Mouse (Mus musculus): ENCODE measurements around the gene Hdhd3. TPM values are rescaled to one million over a fixed set of nuclear protein-coding genes. Genes with fewer than 3 reads are reported as not detected.
"Not testable (repeated sequence)": the region's sequence is repeated elsewhere in the genome, so short reads cannot be mapped to it uniquely, and the experiment has no call there.

Gene Hdhd3
- total RNA-seq, 2 experiments from 2014 or later, result 10.4 to 10.5 TPM

GRCm38 (mm10) chr4:62509946-62510345 is 6.7 kb upstream of the Hdhd3 start:
- DNase-seq, result no peak

- no peak for DNase-seq
Measured at GRCm38 (mm10) chr4:62508839-62509238, 5.6 kb upstream of the Hdhd3 start.

GRCm38 (mm10) chr4:62506798-62507197 is 3.5 kb upstream of the Hdhd3 start:
- DNase-seq, result no peak

GRCm38 (mm10) chr4:62505991-62506390 is 2.7 kb upstream of the Hdhd3 start:
- DNase-seq, result no peak

GRCm38 (mm10) chr4:62502969-62503368 is 298 bp downstream of the Hdhd3 start:
- no peak for DNase-seq

DNA sequence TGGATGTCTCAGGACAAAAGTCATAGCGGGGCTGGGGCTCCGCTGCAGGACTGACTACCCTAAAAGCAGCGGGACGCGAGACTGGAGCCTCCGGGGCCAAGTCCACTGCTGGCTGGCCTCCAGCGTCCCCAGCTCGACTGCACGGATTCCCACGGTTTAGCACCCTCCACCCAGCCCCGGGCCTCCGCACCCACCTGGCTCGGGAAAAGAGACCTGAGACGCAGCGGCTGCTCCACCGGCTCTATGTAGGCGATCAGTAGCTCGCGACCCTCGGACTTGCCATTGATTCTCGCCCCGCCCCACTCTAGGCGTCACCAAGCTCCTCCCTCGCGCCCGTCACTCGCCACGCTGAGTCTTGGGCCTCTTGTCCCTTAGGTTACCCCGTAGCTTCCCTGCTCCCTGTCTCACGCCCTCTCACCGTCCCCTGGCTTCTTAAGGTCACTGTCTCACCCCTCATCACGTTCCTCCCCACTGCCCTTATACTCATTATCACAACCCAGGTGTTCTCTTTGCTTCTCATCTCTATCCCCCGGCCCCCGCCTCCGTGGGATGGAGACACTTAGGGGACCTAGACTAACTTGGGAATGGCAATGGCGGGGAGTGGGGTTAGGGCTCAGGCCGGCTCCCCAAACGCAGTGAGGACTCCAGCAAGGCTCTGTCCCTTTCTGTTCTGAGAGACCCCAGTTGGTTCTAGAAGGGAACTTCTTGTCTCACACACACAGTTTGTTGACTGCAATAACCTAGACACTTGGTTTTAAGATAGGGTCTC is 1.1 kb downstream of the Hdhd3 start:
- DNase-seq, result peak; percentile 90 to 91

- DNase-seq, result no peak
Measured at GRCm38 (mm10) chr4:62501534-62501933, 1.7 kb downstream of the Hdhd3 start.

GRCm38 (mm10) chr4:62500799-62501198 is 2.5 kb downstream of the Hdhd3 start:
- DNase-seq, result no peak

GRCm38 (mm10) chr4:62496815-62497214 is 6.5 kb downstream of the Hdhd3 start:
- DNase-seq, result peak in 1 of 2 experiments; percentile 41

- DNase-seq, result no peak
Measured at GRCm38 (mm10) chr4:62495946-62496345, 7.3 kb downstream of the Hdhd3 start.

DNA sequence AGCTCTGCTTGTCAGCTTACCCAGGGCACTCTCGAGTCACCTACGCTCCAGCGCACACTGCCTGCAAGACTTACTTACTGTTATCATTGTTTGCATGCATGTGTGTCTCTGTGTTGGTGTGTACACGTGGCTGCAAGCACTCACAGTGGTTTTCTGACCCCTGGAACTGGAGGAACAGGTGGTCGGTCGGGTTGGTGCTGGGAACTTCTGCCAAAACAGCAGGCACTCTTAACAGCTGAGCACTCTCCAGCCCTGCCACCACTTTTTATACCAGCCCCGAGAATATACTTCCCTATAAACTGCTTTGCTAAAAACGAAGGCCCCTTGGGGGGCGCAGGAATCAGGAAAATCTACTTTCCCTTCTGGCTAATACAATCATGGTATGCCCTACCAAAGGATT is 9.0 kb downstream of the Hdhd3 start:
- DNase-seq, result no peak

DNA sequence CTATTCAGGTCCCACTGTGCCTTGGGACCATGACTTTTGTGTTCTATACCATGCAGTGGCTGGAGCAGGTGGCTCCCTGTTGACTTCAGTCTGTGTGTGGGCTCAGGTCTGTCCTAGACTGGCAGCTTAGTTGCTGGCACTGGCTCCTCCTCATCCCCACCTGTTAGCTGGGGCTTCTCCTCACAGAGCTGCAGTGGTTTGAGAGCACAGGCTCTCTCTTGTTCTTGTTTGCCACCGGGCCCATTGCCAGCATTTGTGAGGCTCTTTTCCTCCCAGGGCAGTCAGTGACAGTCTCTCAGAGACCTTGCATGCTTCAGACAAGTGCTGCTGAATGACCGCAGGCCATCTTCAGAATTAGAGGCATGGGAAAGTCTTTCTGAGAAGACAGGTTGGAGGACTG is 10.6 kb downstream of the Hdhd3 start:
- no peak for DNase-seq

DNA sequence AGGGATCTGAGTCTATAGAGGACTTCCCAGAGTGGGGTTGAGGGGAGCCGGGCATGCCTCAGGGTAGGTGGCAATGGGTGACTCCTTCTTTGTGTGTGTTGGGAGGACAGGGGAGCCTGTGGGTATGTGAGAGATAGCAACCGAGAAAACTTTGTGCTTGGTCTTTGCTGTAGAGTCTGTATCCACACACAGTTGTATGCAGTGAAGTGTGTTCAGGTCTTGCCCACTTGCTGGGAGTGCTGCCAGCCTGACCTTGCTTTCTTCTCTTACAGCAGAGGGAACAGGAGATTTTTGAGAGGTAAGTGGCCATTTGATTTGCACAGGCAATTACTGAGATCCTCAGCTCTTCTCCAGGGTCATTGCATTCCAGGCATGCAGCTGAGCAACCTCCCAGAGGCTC is 15.4 kb downstream of the Hdhd3 start:
- DNase-seq, result no peak

- no peak for DNase-seq
Measured at GRCm38 (mm10) chr4:62487172-62487571, 16.1 kb downstream of the Hdhd3 start.

DNA sequence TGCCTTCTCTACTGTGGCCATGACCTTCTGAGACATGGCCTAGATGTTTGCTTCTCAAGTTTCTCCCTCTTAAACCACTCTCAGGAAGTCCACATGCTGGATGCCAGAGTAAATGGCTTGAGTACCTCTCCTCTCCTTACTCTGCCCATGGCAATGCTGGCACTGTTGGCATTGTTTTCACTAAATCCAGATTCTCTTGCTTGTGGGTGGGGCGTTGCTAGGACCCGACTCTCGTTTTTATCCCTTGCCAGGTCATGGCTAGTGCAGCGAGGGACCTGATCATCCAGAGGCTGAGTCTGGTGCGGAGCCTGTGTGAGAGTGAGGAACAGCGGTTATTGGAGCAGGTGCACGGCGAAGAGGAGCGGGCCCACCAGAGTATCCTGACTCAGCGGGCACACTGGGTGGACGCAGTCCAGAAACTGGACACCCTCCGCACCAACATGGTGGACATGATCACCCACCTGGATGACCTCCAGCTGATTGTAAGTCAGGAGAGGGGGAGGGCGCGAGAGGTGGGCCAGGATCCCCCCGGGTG is 17.0 kb downstream of the Hdhd3 start:
- DNase-seq, result no peak

DNA sequence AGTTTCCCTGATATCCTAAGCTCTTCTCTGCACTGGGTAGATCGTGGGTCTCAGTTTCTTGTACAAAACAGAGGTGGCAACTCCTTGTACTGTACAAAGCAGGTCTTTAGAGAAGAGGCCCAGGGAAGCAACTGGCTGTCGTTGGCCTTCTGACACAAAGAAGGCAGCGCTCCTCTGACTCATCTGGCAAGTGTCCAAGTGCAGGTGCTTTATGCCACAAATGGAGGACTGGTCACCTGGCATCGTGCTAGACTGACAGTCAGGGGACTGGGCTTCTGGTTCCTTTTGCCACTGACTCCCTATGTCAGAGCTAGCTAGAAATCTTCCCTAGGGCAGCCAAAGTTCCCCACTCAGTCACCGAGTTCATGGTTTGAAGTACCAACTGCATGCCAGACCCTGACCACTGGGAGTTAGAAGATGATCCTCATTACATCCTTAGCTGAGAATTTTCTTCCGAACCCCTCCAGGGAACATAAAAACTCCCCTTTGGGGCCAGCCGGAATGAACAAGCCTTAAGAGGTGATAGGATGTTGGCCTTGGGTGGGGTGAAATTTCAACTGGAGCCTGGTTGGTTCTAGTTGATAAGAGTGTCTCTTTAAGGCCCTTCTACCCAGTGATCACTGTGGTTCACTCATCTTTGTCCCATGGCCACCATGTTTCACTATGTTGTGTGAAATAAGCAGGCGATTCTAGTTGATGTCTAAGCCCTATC is 17.7 kb downstream of the Hdhd3 start:
- no peak for DNase-seq

GRCm38 (mm10) chr4:62484928-62485327 is 18.3 kb downstream of the Hdhd3 start:
- DNase-seq, result no peak

- no peak for DNase-seq
Measured at GRCm38 (mm10) chr4:62480709-62481605, 22.3 kb downstream of the Hdhd3 start.

DNA sequence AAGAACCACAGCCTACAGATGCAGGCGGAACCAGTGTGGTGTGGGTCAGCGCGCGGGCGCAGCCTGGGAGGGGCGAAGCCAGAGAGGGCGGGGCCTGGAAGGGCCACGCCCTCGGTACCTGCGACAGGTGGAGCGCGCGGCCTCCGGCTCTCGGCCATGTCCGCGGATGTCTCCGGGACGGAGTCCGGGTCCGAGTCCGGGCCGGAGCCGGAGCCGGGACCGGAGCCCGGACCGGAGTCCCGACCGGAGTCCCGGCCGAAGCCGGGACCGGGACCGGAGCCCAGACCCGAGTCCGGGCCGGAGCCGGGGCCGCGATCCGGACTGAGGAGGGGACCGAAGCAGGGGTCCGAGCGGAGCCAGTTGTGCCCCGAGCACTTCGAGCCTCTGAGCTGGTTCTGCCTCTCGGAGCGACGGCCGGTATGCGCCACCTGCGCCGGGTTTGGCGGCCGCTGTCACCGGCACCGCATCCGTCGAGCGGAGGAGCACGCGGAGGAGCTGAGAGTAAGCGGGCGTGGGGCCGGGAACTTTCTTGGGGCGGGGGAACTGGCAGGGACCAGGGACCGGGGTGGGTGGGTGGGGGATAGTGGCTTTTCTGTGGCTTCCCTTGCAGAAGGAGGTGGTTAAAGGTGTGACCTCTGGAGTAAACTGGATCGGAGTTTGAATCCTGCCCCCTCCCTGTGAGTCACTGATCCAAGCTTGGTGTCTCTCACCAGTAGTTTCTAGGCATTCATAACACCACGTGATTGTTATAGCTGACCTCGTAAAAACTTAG is 23.1 kb downstream of the Hdhd3 start, which contains the start of gene Bspry:
Bspry (plus strand) TSS at position 117 of the 772 bp plus-strand sequence.
- DNase-seq, result no peak

- not testable (repeated sequence) for DNase-seq
Measured at GRCm38 (mm10) chr4:62479593-62479936, 23.7 kb downstream of the Hdhd3 start.

GRCm38 (mm10) chr4:62477542-62478244 is 25.6 kb downstream of the Hdhd3 start:
- DNase-seq, result no peak
